Mouse (Mus musculus): Measurements from ENCODE around the gene BC024978. TPM values are rescaled to one million over a fixed set of nuclear protein-coding genes. Genes with fewer than 3 reads are reported as not detected.

The BC024978 gene
- polyA plus RNA-seq, 1 experiment from 2014 or later: 1.7 TPM

GRCm38 (mm10) chr7:27249928-27250327, 54.3 kb downstream of the BC024978 start:
- TF ChIP-seq CTCF (IDR thresholded peaks at IDR 0.05; ENCODE audit: low read depth): no peak
- TF ChIP-seq EP300 (optimal IDR thresholded peaks at IDR 0.05): no peak
- Histone ChIP-seq H3K4me2 (replicated peaks; ENCODE audit: low read depth) (no peak overlapping the region), H3K4me1 (replicated peaks; ENCODE audit: control insufficient read depth, insufficient read depth) (no peaks in the 10 kb centered on the region), H3K9ac (ENCODE audit: low read length) (no peak overlapping the region; the same call in 1 of the 2 replicates), H3K27ac (replicated peaks) (no peak overlapping the region), H3K27me3 (ENCODE audit: control insufficient read depth, insufficient read depth, low read length) (no peaks in the 10 kb centered on the region), H3K4me3 (ENCODE audit: low read depth, low read length) (no peak overlapping the region), H3K9me3 (ENCODE audit: control insufficient read depth, low read length) (no peaks in the 10 kb centered on the region), H3K36me3 (ENCODE audit: control insufficient read depth, insufficient read depth, low read length) (peaks cover 4% of the 10 kb centered on the region; the same call in 1 of the 2 replicates)
- 75% methylated on average over 5 of the region's 5 CpGs for WGBS
- DNase-seq (ENCODE audit: low spot score) (no peak), ATAC-seq (ENCODE audit: low FRiP score, low TSS enrichment) (no peak)

DNA sequence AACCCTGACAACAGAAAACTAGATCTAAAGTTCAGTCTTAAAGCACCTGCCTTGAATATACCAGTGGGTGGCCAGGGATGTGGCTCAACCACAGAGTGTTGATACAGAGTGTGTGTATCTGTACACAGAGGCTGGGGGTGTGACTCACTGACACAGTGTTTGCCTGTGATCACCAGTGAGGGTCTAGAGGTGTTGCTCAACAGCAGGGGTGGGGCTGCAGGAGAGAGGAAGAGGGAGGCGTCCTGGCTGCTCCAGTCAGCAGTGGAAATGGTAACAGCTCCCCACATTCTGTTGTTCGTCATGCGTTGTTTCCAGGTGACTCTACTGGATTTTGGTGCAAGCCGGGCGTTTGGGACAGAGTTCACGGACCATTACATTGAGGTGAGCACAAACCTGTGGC, 56.4 kb downstream of the BC024978 start:
- Histone ChIP-seq H3K27ac (replicated peaks) (peak overlapping the region; percentile 63), H3K4me2 (replicated peaks; ENCODE audit: low read depth) (no peak overlapping the region)

GRCm38 (mm10) chr7:27255721-27256120, 60.1 kb downstream of the BC024978 start:
- TF ChIP-seq CTCF (IDR thresholded peaks at IDR 0.05; ENCODE audit: low read depth) (peak; percentile 76), EP300 (optimal IDR thresholded peaks at IDR 0.05) (no peak)
- Histone ChIP-seq H3K4me2 (replicated peaks; ENCODE audit: low read depth) (no peak overlapping the region), H3K36me3 (ENCODE audit: control insufficient read depth, insufficient read depth, low read length) (no peaks in the 10 kb centered on the region), H3K9me3 (ENCODE audit: control insufficient read depth, low read length) (no peaks in the 10 kb centered on the region), H3K9ac (ENCODE audit: low read length) (no peak overlapping the region), H3K27me3 (ENCODE audit: control insufficient read depth, insufficient read depth, low read length) (no peaks in the 10 kb centered on the region), H3K4me3 (ENCODE audit: low read depth, low read length) (no peak overlapping the region), H3K27ac (replicated peaks) (no peak overlapping the region), H3K4me1 (replicated peaks; ENCODE audit: control insufficient read depth, insufficient read depth) (0 out of 2 replicates have a peak, but pooled peaks cover 2% of the 10 kb centered on the region)
- WGBS: 68% methylated on average over 3 of the region's 3 CpGs
- ATAC-seq (ENCODE audit: low FRiP score, low TSS enrichment) (no peak), DNase-seq (ENCODE audit: low spot score) (peak; percentile 55)

More for the DNA sequence above, 56.4 kb downstream of the BC024978 start:
- 59% methylated on average over 6 of the region's 6 CpGs for WGBS
- DNase-seq (ENCODE audit: low spot score): peak; percentile 85
- ATAC-seq (ENCODE audit: low FRiP score, low TSS enrichment): peak; percentile 95
- H3K27me3 ChIP-seq (ENCODE audit: control insufficient read depth, insufficient read depth, low read length): no peaks in the 10 kb centered on the region
- H3K4me3 ChIP-seq (ENCODE audit: low read depth, low read length): no peak overlapping the region
- no peak overlapping the region for H3K9ac ChIP-seq (ENCODE audit: low read length)
- 0 out of 2 replicates have a peak, but pooled peaks have one; percentile 2 for TF ChIP-seq CTCF (IDR thresholded peaks at IDR 0.05; ENCODE audit: low read depth)
- no peak for TF ChIP-seq EP300 (optimal IDR thresholded peaks at IDR 0.05)
- H3K4me1 ChIP-seq (replicated peaks; ENCODE audit: control insufficient read depth, insufficient read depth): no peaks in the 10 kb centered on the region
- H3K9me3 ChIP-seq (ENCODE audit: control insufficient read depth, low read length): no peaks in the 10 kb centered on the region
- H3K36me3 ChIP-seq (ENCODE audit: control insufficient read depth, insufficient read depth, low read length): peaks cover under 1% of the 10 kb centered on the region; the same call in 1 of the 2 replicates

DNA sequence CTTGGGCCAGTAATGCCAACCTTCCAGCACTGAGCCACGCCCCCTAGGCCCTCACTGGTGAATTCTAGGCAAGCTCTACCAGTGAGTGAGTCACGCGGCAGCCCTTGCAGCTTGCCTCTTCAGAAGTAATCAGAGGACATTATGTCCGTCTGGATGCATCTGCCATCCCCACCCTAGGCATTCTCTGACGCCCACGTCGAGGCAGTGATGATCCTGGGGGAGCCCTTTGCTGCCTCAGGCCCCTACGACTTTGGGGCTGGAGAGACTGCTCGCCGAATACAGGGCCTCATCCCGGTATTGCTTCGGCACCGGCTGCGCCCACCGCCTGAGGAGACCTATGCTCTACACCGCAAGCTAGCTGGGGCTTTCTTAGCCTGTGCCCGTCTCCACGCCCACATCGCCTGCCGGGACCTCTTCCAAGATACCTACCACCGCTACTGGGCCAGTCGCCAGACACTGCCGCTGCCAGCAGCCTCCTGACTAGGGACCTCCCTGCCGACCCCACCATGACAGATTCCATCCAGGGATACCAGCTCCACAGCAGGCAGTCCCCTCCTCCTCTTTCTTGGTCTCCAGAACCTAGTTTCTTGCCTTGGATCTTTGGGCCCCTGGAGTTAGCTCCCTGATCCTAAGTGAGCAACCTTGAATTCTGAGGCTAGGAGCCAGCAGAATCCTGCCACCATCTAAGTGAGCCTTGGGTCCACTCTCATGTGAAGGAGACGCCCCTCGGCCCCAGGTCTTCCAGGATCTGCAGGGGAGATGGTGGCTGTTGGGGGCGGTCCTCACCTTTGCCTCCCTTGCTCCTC, 61.7 kb downstream of the BC024978 start:
- no peak; the same call in 1 of the 2 replicates for ATAC-seq (ENCODE audit: low FRiP score, low TSS enrichment)
- H3K4me1 ChIP-seq (replicated peaks; ENCODE audit: control insufficient read depth, insufficient read depth): 0 out of 2 replicates have a peak, but pooled peaks cover 2% of the 10 kb centered on the region
- no peaks in the 10 kb centered on the region for H3K36me3 ChIP-seq (ENCODE audit: control insufficient read depth, insufficient read depth, low read length)
- peak overlapping the region; percentile 87 for H3K27ac ChIP-seq (replicated peaks)
- WGBS: 27% methylated on average over 27 of the region's 27 CpGs
- H3K4me3 ChIP-seq (ENCODE audit: low read depth, low read length): peak overlapping the region; percentile 81
- no peaks in the 10 kb centered on the region for H3K9me3 ChIP-seq (ENCODE audit: control insufficient read depth, low read length)
- peak overlapping the region; percentile 72 for H3K4me2 ChIP-seq (replicated peaks; ENCODE audit: low read depth)
- peak; percentile 61 for DNase-seq (ENCODE audit: low spot score)
- TF ChIP-seq EP300 (optimal IDR thresholded peaks at IDR 0.05) (no peak), CTCF (IDR thresholded peaks at IDR 0.05; ENCODE audit: low read depth) (0 out of 2 replicates have a peak, but pooled peaks have one; percentile 5)
- peak overlapping the region; percentile 31; the same call in 1 of the 2 replicates for H3K9ac ChIP-seq (ENCODE audit: low read length)
- no peaks in the 10 kb centered on the region for H3K27me3 ChIP-seq (ENCODE audit: control insufficient read depth, insufficient read depth, low read length)

DNA sequence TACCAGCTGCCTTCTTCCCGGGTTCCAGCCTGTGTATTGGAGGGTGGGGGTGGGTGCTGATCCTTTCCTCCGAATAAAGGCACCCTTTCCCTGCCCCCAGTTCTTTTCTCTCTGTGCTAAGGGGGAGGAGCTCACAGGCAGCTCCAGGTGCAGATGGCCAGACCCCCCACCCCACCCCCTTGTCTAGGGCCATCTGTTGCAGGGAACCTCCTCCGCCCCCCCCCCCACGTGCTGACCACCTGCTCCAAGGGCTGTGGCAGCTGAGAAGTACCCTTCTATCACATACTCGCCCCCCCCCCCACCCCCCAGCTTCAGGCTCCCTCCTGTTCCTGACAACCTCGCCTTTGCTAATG, 62.2 kb downstream of the BC024978 start:
- Histone ChIP-seq H3K4me3 (ENCODE audit: low read depth, low read length) (peak overlapping the region; percentile 81), H3K4me2 (replicated peaks; ENCODE audit: low read depth) (peak overlapping the region; percentile 72), H3K27me3 (ENCODE audit: control insufficient read depth, insufficient read depth, low read length) (no peaks in the 10 kb centered on the region), H3K27ac (replicated peaks) (peak overlapping the region; percentile 87), H3K9me3 (ENCODE audit: control insufficient read depth, low read length) (no peaks in the 10 kb centered on the region), H3K4me1 (replicated peaks; ENCODE audit: control insufficient read depth, insufficient read depth) (0 out of 2 replicates have a peak, but pooled peaks cover 2% of the 10 kb centered on the region), H3K36me3 (ENCODE audit: control insufficient read depth, insufficient read depth, low read length) (no peaks in the 10 kb centered on the region), H3K9ac (ENCODE audit: low read length) (peak overlapping the region; percentile 58)
- 15% methylated on average over 2 of the region's 6 CpGs for WGBS
- peak; percentile 32 for DNase-seq (ENCODE audit: low spot score)
- no peak for ATAC-seq (ENCODE audit: low FRiP score, low TSS enrichment)
- no peak for TF ChIP-seq CTCF (IDR thresholded peaks at IDR 0.05; ENCODE audit: low read depth)
- TF ChIP-seq EP300 (optimal IDR thresholded peaks at IDR 0.05): no peak

All from stomach, postnatal 0 days (tissue).